Mouse (Mus musculus): ENCODE results near the gene Gm5089. TPM values are rescaled to one million over a fixed set of nuclear protein-coding genes. Genes with fewer than 3 reads are reported as not detected.

Gm5089 gene
- total RNA-seq, 2 experiments from 2014 or later: 0.27 to 0.68 TPM

- DNase-seq: no peak
Observed at GRCm38 (mm10) chr14:122426529-122427203, 24.2 kb downstream of the Gm5089 start.

- DNase-seq: no peak
Observed at GRCm38 (mm10) chr14:122424441-122424840, 26.5 kb downstream of the Gm5089 start.

- DNase-seq: no peak
Observed at GRCm38 (mm10) chr14:122416166-122416771, 34.6 kb downstream of the Gm5089 start.

GRCm38 (mm10) chr14:122414786-122415185 is 36.1 kb downstream of the Gm5089 start:
- DNase-seq: no peak

- DNase-seq: no peak
Observed at GRCm38 (mm10) chr14:122413542-122413928, 37.4 kb downstream of the Gm5089 start.

- DNase-seq: no peak
Observed at GRCm38 (mm10) chr14:122412841-122413541, 37.9 kb downstream of the Gm5089 start.

- DNase-seq: peak; percentile 14 to 36
Observed at GRCm38 (mm10) chr14:122406541-122407219, 44.2 kb downstream of the Gm5089 start.

GRCm38 (mm10) chr14:122405897-122406540 is 44.9 kb downstream of the Gm5089 start:
- no peak for DNase-seq

GRCm38 (mm10) chr14:122405236-122405635 is 45.7 kb downstream of the Gm5089 start:
- DNase-seq: no peak

GRCm38 (mm10) chr14:122404596-122405154 is 46.2 kb downstream of the Gm5089 start:
- no peak for DNase-seq

GRCm38 (mm10) chr14:122403422-122403940 is 47.4 kb downstream of the Gm5089 start:
- DNase-seq: no peak

GRCm38 (mm10) chr14:122402716-122403258 is 48.1 kb downstream of the Gm5089 start:
- no peak for DNase-seq

GRCm38 (mm10) chr14:122401886-122402285 is 49.0 kb downstream of the Gm5089 start:
- no peak for DNase-seq

GRCm38 (mm10) chr14:122399906-122400305 is 51.0 kb downstream of the Gm5089 start:
- DNase-seq: no peak

- DNase-seq: no peak
Observed at GRCm38 (mm10) chr14:122398676-122399075, 52.2 kb downstream of the Gm5089 start.

- DNase-seq: no peak
Observed at GRCm38 (mm10) chr14:122393119-122393518, 57.8 kb downstream of the Gm5089 start.

GRCm38 (mm10) chr14:122390935-122391334 is 60.0 kb downstream of the Gm5089 start:
- no peak for DNase-seq

- no peak for DNase-seq
Observed at GRCm38 (mm10) chr14:122389684-122390370, 61.1 kb downstream of the Gm5089 start.

- DNase-seq: no peak
Observed at GRCm38 (mm10) chr14:122388431-122389031, 62.4 kb downstream of the Gm5089 start.

- DNase-seq: no peak
Observed at GRCm38 (mm10) chr14:122387781-122388180, 63.1 kb downstream of the Gm5089 start.

Data from layer of hippocampus, postnatal 36 days (tissue).